Mouse (Mus musculus) cerebellum, adult 2 months (tissue): Measurements from ENCODE around the gene Cacna1g. TPM values are rescaled to one million over a fixed set of nuclear protein-coding genes. Genes with fewer than 3 reads are reported as not detected.

Experiments
- DNase-seq, 2 experiments: peaks; one replicate each; pipeline ENCODE4 v3.0.0; 2021
- H3K27ac ChIP-seq: fragments of 200-500 bp; 2 replicates; pipeline ENCODE4 v1.5.1; 2012; ENCODE audit warnings: low read length, control low read depth, inconsistent platforms; ENCODE audit not compliant: insufficient read depth
- H3K27me3 ChIP-seq: fragments of 200-500 bp; 2 replicates; pipeline ENCODE4 v1.6.1; 2012; ENCODE audit warnings: inconsistent platforms, mild to moderate bottlenecking, low read length, moderate library complexity; ENCODE audit not compliant: control insufficient read depth, insufficient read depth
- H3K4me1 ChIP-seq: fragments of 200-500 bp; 2 replicates; pipeline ENCODE4 v1.6.1; 2011; ENCODE audit warnings: low read length; ENCODE audit not compliant: control insufficient read depth, insufficient read depth
- H3K4me3 ChIP-seq: fragments of 200-500 bp; replicated peaks from 2 replicates; pipeline ENCODE3; 2011; ENCODE audit warnings: mild to moderate bottlenecking, low read depth, low read length, control low read depth; ENCODE audit not compliant: insufficient read depth
- CTCF ChIP-seq: fragments of 200-500 bp; IDR thresholded peaks from 2 replicates; pipeline ENCODE4 v1.5.1; 2011; ENCODE audit warnings: low read depth, mild to moderate bottlenecking, control low read depth, low read length, moderate library complexity, borderline replicate concordance; ENCODE audit not compliant: insufficient read depth
- POLR2A ChIP-seq: fragments of 200-500 bp; IDR thresholded peaks from 2 replicates; pipeline ENCODE4 v1.6.1; 2011; ENCODE audit warnings: low read length, control low read depth, borderline replicate concordance; ENCODE audit not compliant: insufficient read depth
- WGBS: fragments of 180-500 bp; shearing (Covaris S2); methylation state at CpG from one replicate; pipeline ENCODE4 v1.1.7; 2018; 5-methylcytosine and 5-hydroxymethylcytosine counted together
- polyA plus RNA-seq: library from polyadenylated mRNA; depleted of rRNA; stranded (reverse); fragments of >200 nt; gene quantifications from 2 replicates; pipeline ENCODE4 v1.2.3, GENCODE M21; 2012

The Cacna1g gene
- polyA plus RNA-seq, 1 experiment = 199 TPM

GRCm38 (mm10) chr11:94466333-94466855, 7.6 kb downstream of the Cacna1g start:
- Histone ChIP-seq H3K4me1 (peaks cover 10% of the 10 kb centered on the region), H3K27ac (no peak overlapping the region), H3K27me3 (no peaks in the 10 kb centered on the region), H3K4me3 (no peak overlapping the region)
- DNase-seq = no peak
- no peak for TF ChIP-seq POLR2A
- no peak for TF ChIP-seq CTCF
- 81% methylated on average over 17 of the region's 17 CpGs for WGBS

DNA sequence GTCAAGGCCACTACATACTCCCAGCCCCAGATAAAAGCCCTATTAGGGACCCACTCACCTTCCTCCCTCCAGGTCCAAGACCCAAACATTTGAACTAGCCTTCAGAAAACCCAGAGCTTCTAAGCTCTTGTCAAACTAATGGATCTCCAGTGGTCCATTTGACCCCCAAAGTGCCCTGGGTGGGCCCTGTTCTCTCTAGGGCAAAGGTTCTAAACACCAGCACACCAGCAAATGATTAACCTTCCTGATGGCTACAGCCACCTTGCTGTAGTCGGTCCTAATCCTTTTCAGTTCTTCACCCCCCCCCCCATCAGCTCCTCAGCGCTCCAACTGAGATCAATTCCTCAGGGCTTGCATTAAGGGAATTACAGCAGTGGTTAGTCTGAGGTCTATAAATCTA, 9.8 kb downstream of the Cacna1g start:
- TF ChIP-seq POLR2A = no peak
- TF ChIP-seq CTCF = no peak
- no peak for DNase-seq
- Histone ChIP-seq H3K4me1 (peaks cover 8% of the 10 kb centered on the region), H3K27me3 (no peaks in the 10 kb centered on the region), H3K4me3 (no peak overlapping the region), H3K27ac (no peak overlapping the region)
- 76% methylated on average over 2 of the region's 2 CpGs for WGBS

DNA sequence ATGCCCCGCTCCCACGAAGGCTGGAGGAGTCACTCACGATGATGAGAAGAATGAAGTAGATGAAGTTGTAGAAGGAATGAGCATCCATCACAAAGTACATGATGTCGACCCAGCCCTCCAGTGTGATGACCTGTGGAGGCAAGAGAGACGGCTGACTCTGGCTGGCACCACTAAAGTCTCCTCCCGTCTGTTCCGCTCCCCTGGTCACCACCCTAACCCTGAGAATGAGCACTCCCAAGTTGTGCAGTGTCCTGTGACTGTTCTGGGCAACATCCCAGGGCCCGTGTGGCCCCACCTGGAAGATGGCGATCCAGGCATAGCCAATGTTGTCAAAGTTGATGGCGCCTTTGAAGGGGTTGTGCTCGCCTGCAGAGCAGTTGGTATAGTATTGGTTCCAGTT, 12.1 kb downstream of the Cacna1g start:
- H3K27me3 ChIP-seq = no peaks in the 10 kb centered on the region
- no peak overlapping the region for H3K4me3 ChIP-seq
- H3K27ac ChIP-seq = no peak overlapping the region
- H3K4me1 ChIP-seq = 0 out of 2 replicates have a peak, but pooled peaks cover 4% of the 10 kb centered on the region
- no peak for TF ChIP-seq CTCF
- no peak for TF ChIP-seq POLR2A
- no peak for DNase-seq
- WGBS = 75% methylated on average over 11 of the region's 11 CpGs

DNA sequence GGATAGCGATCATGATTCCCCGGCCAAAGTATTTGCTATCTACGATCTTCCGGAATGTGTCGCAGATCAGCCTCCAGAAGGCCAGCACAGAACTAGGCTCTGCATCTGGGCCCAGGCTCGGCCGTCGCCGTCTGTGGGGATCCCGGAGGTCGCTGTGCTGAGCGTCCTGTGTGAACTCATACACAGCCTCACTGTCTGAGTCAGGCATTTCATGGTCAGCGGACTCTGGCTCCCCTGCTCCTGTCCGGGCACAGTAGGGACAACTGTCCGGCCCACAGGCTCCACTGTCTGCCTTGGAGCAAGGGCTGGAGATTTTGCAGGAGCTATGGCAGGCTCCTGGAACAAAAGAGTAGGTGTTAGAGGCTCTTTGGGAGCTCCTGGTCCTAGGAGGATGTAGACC, 17.0 kb downstream of the Cacna1g start:
- DNase-seq = no peak
- H3K4me1 ChIP-seq = peaks cover 27% of the 10 kb centered on the region
- H3K27me3 ChIP-seq = no peaks in the 10 kb centered on the region
- WGBS = 94% methylated on average over 15 of the region's 15 CpGs
- no peak overlapping the region for H3K4me3 ChIP-seq
- H3K27ac ChIP-seq = no peak overlapping the region
- TF ChIP-seq POLR2A = no peak
- no peak for TF ChIP-seq CTCF

DNA sequence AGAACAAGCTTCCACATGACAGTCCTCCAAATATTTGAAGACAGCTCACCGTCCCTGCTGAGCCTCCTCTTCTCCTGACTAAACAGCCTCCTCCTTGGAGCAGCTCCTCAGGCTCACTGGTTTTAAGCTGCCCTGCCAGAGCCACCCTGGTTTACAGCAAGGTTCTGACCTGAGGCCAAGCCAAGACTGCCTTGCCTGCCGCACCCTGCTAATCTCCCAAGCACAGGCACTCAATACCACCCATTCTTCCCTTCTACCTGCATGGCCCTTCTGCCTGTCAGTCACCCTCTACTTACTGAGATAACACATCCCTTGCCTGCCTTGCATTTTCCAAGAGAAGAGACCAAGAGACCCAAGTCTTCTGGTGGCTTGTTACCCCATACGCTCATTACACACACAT, 17.7 kb downstream of the Cacna1g start:
- no peak for DNase-seq
- H3K4me3 ChIP-seq = no peak overlapping the region
- WGBS = 52% methylated on average over 3 of the region's 3 CpGs
- H3K4me1 ChIP-seq = peaks cover 27% of the 10 kb centered on the region
- TF ChIP-seq POLR2A (no peak), CTCF (no peak)
- no peaks in the 10 kb centered on the region for H3K27me3 ChIP-seq
- H3K27ac ChIP-seq = no peak overlapping the region

- DNase-seq = peak in 1 of 2 experiments; percentile 34
- WGBS = 32% methylated on average over 10 of the region's 10 CpGs
- no peak overlapping the region for H3K4me3 ChIP-seq
- H3K27me3 ChIP-seq = no peaks in the 10 kb centered on the region
- no peak overlapping the region for H3K27ac ChIP-seq
- peaks cover 30% of the 10 kb centered on the region for H3K4me1 ChIP-seq
- TF ChIP-seq POLR2A = no peak
- TF ChIP-seq CTCF = no peak
Measured at GRCm38 (mm10) chr11:94455161-94455820, 18.7 kb downstream of the Cacna1g start.

DNA sequence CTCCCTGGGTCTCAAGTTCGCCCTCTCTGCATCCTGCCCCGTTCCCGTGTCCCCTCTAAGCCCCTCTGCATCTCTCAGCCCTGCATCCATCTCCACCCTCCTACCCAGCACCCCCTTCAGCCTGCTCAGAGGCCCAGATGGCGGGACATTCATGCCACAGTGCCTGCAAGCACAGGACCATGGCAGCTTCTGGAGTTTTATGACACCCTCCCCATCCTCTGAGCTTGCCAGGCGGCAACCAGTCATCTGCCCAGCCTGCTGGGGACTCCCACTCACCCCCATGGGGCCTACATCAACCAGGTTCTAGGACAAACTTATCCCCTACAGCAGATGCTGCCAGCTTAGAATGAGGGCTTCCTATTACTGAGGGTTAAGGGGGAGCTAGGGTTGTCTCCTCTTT, 19.2 kb downstream of the Cacna1g start:
- Histone ChIP-seq H3K27ac (no peak overlapping the region), H3K4me1 (peaks cover 30% of the 10 kb centered on the region), H3K4me3 (no peak overlapping the region), H3K27me3 (no peaks in the 10 kb centered on the region)
- 59% methylated on average over 5 of the region's 5 CpGs for WGBS
- TF ChIP-seq CTCF = no peak
- no peak for TF ChIP-seq POLR2A
- DNase-seq = no peak

DNA sequence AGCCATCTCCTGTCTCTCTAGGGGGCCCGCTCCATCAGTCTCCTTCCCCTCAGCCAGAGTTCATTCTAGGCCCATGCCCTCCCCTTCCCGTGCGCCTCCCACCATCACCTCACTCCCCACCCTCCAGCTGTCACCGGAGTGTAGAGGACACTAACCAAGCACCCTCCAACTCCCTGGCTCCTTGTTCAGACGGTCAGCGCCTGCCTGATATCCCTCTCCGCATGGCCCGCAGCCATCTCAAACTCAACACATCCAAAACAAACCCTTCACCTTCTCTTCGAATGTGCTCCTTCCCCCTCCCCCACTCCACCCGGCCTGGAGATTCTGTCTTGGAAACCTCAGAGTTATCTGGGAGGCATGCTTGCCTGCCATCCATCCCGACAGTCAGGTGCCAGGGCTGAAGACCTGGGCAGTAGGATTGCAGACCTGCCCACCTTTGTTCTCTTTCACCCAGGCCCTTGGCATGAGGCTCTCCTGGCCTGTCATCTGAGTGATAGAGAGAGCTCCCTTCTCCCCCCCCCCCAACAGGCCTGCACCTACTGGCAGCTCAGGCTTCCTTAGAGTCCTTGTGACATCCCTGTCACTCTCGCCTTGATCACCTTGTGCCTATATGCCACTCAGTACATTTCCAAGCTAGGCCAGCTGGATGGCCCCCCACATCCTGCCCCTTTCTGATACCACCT, 22.8 kb downstream of the Cacna1g start:
- no peak overlapping the region for H3K27ac ChIP-seq
- TF ChIP-seq CTCF (no peak), POLR2A (no peak)
- no peak overlapping the region for H3K4me3 ChIP-seq
- peaks cover 22% of the 10 kb centered on the region for H3K4me1 ChIP-seq
- DNase-seq = no peak
- WGBS = 70% methylated on average over 12 of the region's 12 CpGs
- no peaks in the 10 kb centered on the region for H3K27me3 ChIP-seq
